Mouse (Mus musculus): Measurements from ENCODE around the gene Anapc11.

- TF ChIP-seq MAX (IDR thresholded peaks at IDR 0.05) (no peak), CTCF (IDR thresholded peaks at IDR 0.05; ENCODE audit: control insufficient read depth, insufficient read depth, insufficient read length) (no peak), USF1 (IDR thresholded peaks at IDR 0.05; ENCODE audit: low read depth) (no peak)
Observed at GRCm38 (mm10) chr11:120560952-120561728, 37.1 kb upstream of the Anapc11 start.

All from C2C12 (cell line).